Comparison of ENCODE assay signal across 25 mouse cellular contexts in the genomic region with DNA sequence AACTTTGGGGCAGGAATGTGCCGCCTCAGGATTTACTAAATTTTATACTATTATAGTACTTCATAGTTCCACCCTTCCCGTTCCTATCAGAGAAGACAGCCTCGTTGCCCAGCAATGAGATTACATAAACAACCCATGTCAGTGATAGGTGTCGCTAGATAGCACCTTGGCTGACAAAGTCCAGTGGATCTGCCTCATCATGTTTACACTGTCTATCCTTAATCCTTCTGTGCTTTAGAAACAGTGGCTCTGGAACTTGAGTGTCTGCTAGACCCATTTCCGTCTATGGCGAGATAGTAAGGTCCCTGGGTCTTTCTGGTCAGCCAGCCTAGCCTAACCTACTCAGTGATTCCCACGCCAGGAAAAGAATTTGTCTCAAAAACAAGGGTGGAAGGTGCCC. TPM values are rescaled to one million over a fixed set of nuclear protein-coding genes. Genes with fewer than 3 reads are reported as not detected.
DNase-seq lines count a peak whose midpoint lies in the region; ATAC-seq lines count a peak whose summit lies in the region.
"Had no signal": no experiment of that assay in that cellular context is flagged by ENCODE, and none has a peak within 500 bp of the region (broad histone marks: within the 10 kb centered on the region; RNA-seq: fewer than 3 reads in every experiment).

No protein-coding gene starts in this region.

- DNase-seq in heart, adult 9 months (ENCODE audit: low spot score in 2 of 2), result no peak
- DNase-seq in liver, embryonic 11.5 days (ENCODE audit: low spot score), result no peak
- DNase-seq in testis, postnatal 10 days (ENCODE audit: low spot score), result no peak
- no peak for DNase-seq in right cerebral cortex, adult 18-20 months
- DNase-seq: adrenal gland, adult 2 months; cerebellum, adult 11 months; forebrain, postnatal 0 days; heart, adult 2 months; lung, embryonic 14.5 days; thymus, postnatal 14 days had no signal

- H3K9me3 ChIP-seq in heart, embryonic 12.5 days (replicated peaks), result no peaks in the 10 kb centered on the region
- H3K9me3 ChIP-seq in liver, embryonic 11.5 days (ENCODE audit: control insufficient read depth, low read length), result no peaks in the 10 kb centered on the region; the same call in 1 of the 2 replicates
- H3K9me3 ChIP-seq: hindbrain, embryonic 12.5 days; limb, embryonic 10.5 days had no signal

- no peak overlapping the region; the same call in 1 of the 2 replicates for H3K4me3 ChIP-seq in heart, embryonic 12.5 days
- no peak overlapping the region for H3K4me3 ChIP-seq in liver, embryonic 11.5 days (ENCODE audit: low read depth, low read length)
- H3K4me3 ChIP-seq: embryonic facial prominence, embryonic 10.5 days; heart, adult 2 months; hindbrain, embryonic 12.5 days; layer of hippocampus, adult 2 months; left cerebral cortex, adult 2 months; limb, embryonic 10.5 days had no signal

- no peak overlapping the region for H3K27ac ChIP-seq in heart, embryonic 12.5 days (ENCODE audit: poor library complexity, severe bottlenecking)
- H3K27ac ChIP-seq in liver, embryonic 11.5 days (ENCODE audit: low read depth, low read length), result no peak overlapping the region
- H3K27ac ChIP-seq: embryonic facial prominence, embryonic 10.5 days; heart, adult 2 months; hindbrain, embryonic 12.5 days; kidney, postnatal 0 days; layer of hippocampus, adult 2 months; left cerebral cortex, adult 2 months; limb, embryonic 10.5 days; macrophage; stomach, postnatal 0 days had no signal

- peak; percentile 36; the same call in 1 of the 2 replicates for ATAC-seq in heart, embryonic 12.5 days (ENCODE audit: insufficient number of reproducible peaks, low FRiP score)
- peak; percentile 58 for ATAC-seq in erythroblast, adult 5-6 weeks (replicated peaks; ENCODE audit: low FRiP score, poor library complexity, severe bottlenecking)
- peak; percentile 79 for ATAC-seq in liver, embryonic 11.5 days (replicated peaks; ENCODE audit: low FRiP score)
- peak; percentile 89 for ATAC-seq in megakaryocyte-erythroid progenitor cell, adult 5-6 weeks (replicated peaks; ENCODE audit: low FRiP score, low TSS enrichment, poor library complexity, severe bottlenecking)
- ATAC-seq: forebrain, postnatal 0 days; inflammation-experienced regulatory T-cells, adult 6 months; midbrain, embryonic 16.5 days had no signal

- WGBS in heart, embryonic 12.5 days, result 33% methylated on average over 7 of the region's 7 CpGs
- WGBS in liver, embryonic 11.5 days, result 52% methylated on average over 7 of the region's 7 CpGs

- peak overlapping the region; percentile 33; the same call in 1 of the 2 replicates for H3K4me2 ChIP-seq in heart, embryonic 12.5 days
- peak overlapping the region; percentile 21 for H3K4me2 ChIP-seq in liver, embryonic 11.5 days
- H3K4me2 ChIP-seq: hindbrain, embryonic 12.5 days; lung, embryonic 14.5 days had no signal

- H3K27me3 ChIP-seq in heart, embryonic 12.5 days (replicated peaks), result no peaks in the 10 kb centered on the region
- H3K27me3 ChIP-seq in liver, embryonic 11.5 days (replicated peaks; ENCODE audit: control insufficient read depth, insufficient read depth, low read length), result no peaks in the 10 kb centered on the region
- H3K27me3 ChIP-seq: CH12.LX; hindbrain, embryonic 12.5 days had no signal

- no peak overlapping the region for H3K9ac ChIP-seq in heart, embryonic 12.5 days
- no peak overlapping the region for H3K9ac ChIP-seq in liver, embryonic 11.5 days (ENCODE audit: low read depth, low read length)
- H3K9ac ChIP-seq: forebrain, postnatal 0 days; hindbrain, embryonic 12.5 days; lung, embryonic 14.5 days had no signal

- peaks cover 16% of the 10 kb centered on the region for H3K4me1 ChIP-seq in heart, embryonic 12.5 days (replicated peaks)
- H3K4me1 ChIP-seq in liver, embryonic 11.5 days (replicated peaks; ENCODE audit: control insufficient read depth, insufficient read depth, low read length), result peaks cover 15% of the 10 kb centered on the region; the same call in 1 of the 2 replicates
- H3K4me1 ChIP-seq: embryonic facial prominence, embryonic 10.5 days; hindbrain, embryonic 12.5 days; limb, embryonic 10.5 days had no signal

- peaks cover 8% of the 10 kb centered on the region; the same call in 1 of the 2 replicates for H3K36me3 ChIP-seq in heart, embryonic 12.5 days
- no peaks in the 10 kb centered on the region for H3K36me3 ChIP-seq in liver, embryonic 11.5 days (ENCODE audit: control insufficient read depth, insufficient read depth, low read length)
- H3K36me3 ChIP-seq: embryonic facial prominence, embryonic 10.5 days; hindbrain, embryonic 12.5 days; limb, embryonic 10.5 days had no signal

RNA-seq across cellular contexts. Expression of a gene that starts 17.0 kb away (rescaled TPM):
- 105 and 106 TPM in 2 replicates for polyA plus RNA-seq in heart, embryonic 12.5 days (2016; fragmentation: Nextera tagmentation; extraction: Ambion mirVana)
- total RNA-seq in erythroblast, adult 5-6 weeks (2015; ENCODE audit: low replicate concordance), result 13.4 and 19.6 TPM in 2 replicates
- total RNA-seq in erythroblast, adult 5-6 weeks (2017; ENCODE audit: low replicate concordance), result 17.9 and 18.8 TPM in 2 replicates
- 272 and 328 TPM in 2 replicates for polyA plus RNA-seq in liver, embryonic 11.5 days (2014; fragmentation: Nextera tagmentation; extraction: Ambion mirVana)
- 113 and 163 TPM in 2 replicates for total RNA-seq in megakaryocyte-erythroid progenitor cell, adult 5-6 weeks (2014; fragmentation: Nextera tagmentation)
- 74.2 and 142 TPM in 2 replicates for total RNA-seq in megakaryocyte-erythroid progenitor cell, adult 5-6 weeks (2017)

RNA-seq across cellular contexts. Expression of a gene that starts 17.4 kb away (rescaled TPM):
- polyA plus RNA-seq in heart, embryonic 12.5 days (2016; fragmentation: Nextera tagmentation; extraction: Ambion mirVana), result 26.8 and 27.9 TPM in 2 replicates
- total RNA-seq in erythroblast, adult 5-6 weeks (2015; ENCODE audit: low replicate concordance), result 94.3 and 113 TPM in 2 replicates
- 180 and 191 TPM in 2 replicates for total RNA-seq in erythroblast, adult 5-6 weeks (2017; ENCODE audit: low replicate concordance)
- polyA plus RNA-seq in liver, embryonic 11.5 days (2014; fragmentation: Nextera tagmentation; extraction: Ambion mirVana), result 44.5 and 48.8 TPM in 2 replicates
- total RNA-seq in megakaryocyte-erythroid progenitor cell, adult 5-6 weeks (2014; fragmentation: Nextera tagmentation), result 13.9 and 18.9 TPM in 2 replicates
- 14.8 and 19.3 TPM in 2 replicates for total RNA-seq in megakaryocyte-erythroid progenitor cell, adult 5-6 weeks (2017)

RNA-seq across cellular contexts. Expression of a gene that starts 59.8 kb away (rescaled TPM):
- 1.4 and 1.6 TPM in 2 replicates for polyA plus RNA-seq in heart, embryonic 12.5 days (2016; fragmentation: Nextera tagmentation; extraction: Ambion mirVana)
- total RNA-seq in erythroblast, adult 5-6 weeks (2015; ENCODE audit: low replicate concordance), result not detected in 2 replicates
- not detected in 2 replicates for total RNA-seq in erythroblast, adult 5-6 weeks (2017; ENCODE audit: low replicate concordance)
- 0.48 and 0.52 TPM in 2 replicates for polyA plus RNA-seq in liver, embryonic 11.5 days (2014; fragmentation: Nextera tagmentation; extraction: Ambion mirVana)
- 0.07 TPM in 1 of 2 replicates, not detected in the other for total RNA-seq in megakaryocyte-erythroid progenitor cell, adult 5-6 weeks (2014; fragmentation: Nextera tagmentation)
- total RNA-seq in megakaryocyte-erythroid progenitor cell, adult 5-6 weeks (2017), result not detected in 2 replicates
- total RNA-seq: CH12.LX had no signal
- polyA plus RNA-seq: erythroblast, embryonic 14.5 days; macrophage had no signal

Comparison
In these comparisons a context has a peak if more than half of its experiments do, and no peak if none do; other contexts are left out.
1. ATAC-seq: peak in every context shown above with its lines; median percentile 89 in megakaryocyte-erythroid progenitor cell, adult 5-6 weeks; 79 in liver, embryonic 11.5 days; 58 in erythroblast, adult 5-6 weeks; 36 in heart, embryonic 12.5 days.
2. RNA of a gene that starts 17.4 kb away (total RNA-seq): 94.3 to 191 TPM in erythroblast, adult 5-6 weeks; 13.9 to 19.3 TPM in megakaryocyte-erythroid progenitor cell, adult 5-6 weeks; every median in the first group is over 4 times any median in the second.